Mouse (Mus musculus): Measurements from ENCODE around the gene Slc25a3. TPM values are rescaled to one million over a fixed set of nuclear protein-coding genes. Genes with fewer than 3 reads are reported as not detected.
A peak's percentile ranks its signal among the peaks of the same experiment; 100 is the strongest.

Slc25a3 gene
- polyA plus RNA-seq, 1 experiment: 598 TPM

- no peak for TF ChIP-seq POLR2A (IDR thresholded peaks at IDR 0.05; ENCODE audit: extremely low read depth, insufficient read depth, low read length)
- peak; percentile 58 for TF ChIP-seq CTCF (IDR thresholded peaks at IDR 0.05; ENCODE audit: extremely low read depth, insufficient read depth, low read length)
- H3K27ac ChIP-seq (ENCODE audit: insufficient read depth, low read length): no peak overlapping the region
Measured at GRCm38 (mm10) chr10:91166890-91167289, 43.0 kb upstream of the Slc25a3 start.

DNA sequence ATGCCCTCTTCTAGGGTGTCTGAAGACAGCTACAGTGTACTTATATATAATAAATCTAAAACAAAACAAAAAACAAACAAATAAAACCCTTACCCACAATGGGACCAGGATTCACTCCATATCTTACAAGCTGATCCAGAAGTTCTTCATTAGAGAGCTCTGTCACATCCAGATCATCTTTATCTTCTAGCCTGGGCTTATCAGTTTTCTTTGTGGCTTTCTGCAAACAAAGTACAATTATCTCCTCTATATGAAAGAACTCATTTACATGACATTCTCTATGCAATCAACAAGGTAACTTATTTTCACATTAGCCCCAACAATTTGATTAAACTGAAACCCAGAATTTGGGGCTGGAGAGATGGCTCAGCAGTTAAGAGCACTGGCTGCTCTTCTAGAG is 42.0 kb upstream of the Slc25a3 start:
- H3K4me3 ChIP-seq (ENCODE audit: insufficient read depth, low read length): no peak overlapping the region
- no peaks in the 10 kb centered on the region; the same call in 1 of the 2 replicates for H3K4me1 ChIP-seq (ENCODE audit: control insufficient read depth, insufficient read depth, low read length)
- TF ChIP-seq CTCF (IDR thresholded peaks at IDR 0.05; ENCODE audit: extremely low read depth, insufficient read depth, low read length) (no peak), POLR2A (IDR thresholded peaks at IDR 0.05; ENCODE audit: extremely low read depth, insufficient read depth, low read length) (no peak)
- H3K27ac ChIP-seq (ENCODE audit: insufficient read depth, low read length): no peak overlapping the region

More at GRCm38 (mm10) chr10:91166890-91167289, 43.0 kb upstream of the Slc25a3 start:
- Histone ChIP-seq H3K4me3 (ENCODE audit: insufficient read depth, low read length) (no peak overlapping the region), H3K4me1 (ENCODE audit: control insufficient read depth, insufficient read depth, low read length) (no peaks in the 10 kb centered on the region; the same call in 1 of the 2 replicates)

GRCm38 (mm10) chr10:91164491-91164890 is 40.6 kb upstream of the Slc25a3 start:
- H3K4me1 ChIP-seq (ENCODE audit: control insufficient read depth, insufficient read depth, low read length): no peaks in the 10 kb centered on the region; the same call in 1 of the 2 replicates
- no peak overlapping the region for H3K27ac ChIP-seq (ENCODE audit: insufficient read depth, low read length)
- no peak for TF ChIP-seq CTCF (IDR thresholded peaks at IDR 0.05; ENCODE audit: extremely low read depth, insufficient read depth, low read length)
- no peak for TF ChIP-seq POLR2A (IDR thresholded peaks at IDR 0.05; ENCODE audit: extremely low read depth, insufficient read depth, low read length)
- H3K4me3 ChIP-seq (ENCODE audit: insufficient read depth, low read length): no peak overlapping the region

DNA sequence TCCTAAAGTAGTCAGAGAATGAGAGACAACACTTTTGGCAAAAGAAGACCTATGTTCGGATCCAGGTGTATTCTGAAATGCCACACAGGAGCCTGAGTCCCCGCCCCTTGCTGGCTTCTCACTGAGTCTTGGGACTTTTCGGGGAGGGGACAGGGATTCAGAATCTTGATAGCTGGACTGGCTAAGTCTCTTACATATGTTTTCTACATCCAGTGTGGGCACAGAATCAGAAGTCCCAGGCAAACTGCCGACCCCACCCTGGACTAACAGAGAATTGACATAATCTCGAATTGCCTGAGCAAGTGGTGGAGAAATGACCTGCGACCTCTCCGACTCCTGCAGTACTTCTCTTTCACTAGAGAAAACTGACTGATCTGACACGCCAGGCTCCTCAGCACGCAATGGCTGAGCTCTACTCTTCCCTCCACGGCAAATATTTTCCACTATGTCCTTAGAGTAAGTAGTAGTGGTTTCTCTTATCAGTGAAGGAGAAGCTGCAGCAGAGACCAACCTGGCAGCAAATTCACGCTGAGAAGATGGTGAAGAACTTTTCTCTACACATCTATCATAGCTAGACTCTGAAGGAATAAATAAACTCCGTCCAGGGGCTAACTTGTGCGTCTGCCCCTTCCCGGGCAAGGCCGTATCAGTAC is 38.8 kb upstream of the Slc25a3 start:
- Histone ChIP-seq H3K4me1 (ENCODE audit: control insufficient read depth, insufficient read depth, low read length) (no peaks in the 10 kb centered on the region; the same call in 1 of the 2 replicates), H3K4me3 (ENCODE audit: insufficient read depth, low read length) (no peak overlapping the region)

DNA sequence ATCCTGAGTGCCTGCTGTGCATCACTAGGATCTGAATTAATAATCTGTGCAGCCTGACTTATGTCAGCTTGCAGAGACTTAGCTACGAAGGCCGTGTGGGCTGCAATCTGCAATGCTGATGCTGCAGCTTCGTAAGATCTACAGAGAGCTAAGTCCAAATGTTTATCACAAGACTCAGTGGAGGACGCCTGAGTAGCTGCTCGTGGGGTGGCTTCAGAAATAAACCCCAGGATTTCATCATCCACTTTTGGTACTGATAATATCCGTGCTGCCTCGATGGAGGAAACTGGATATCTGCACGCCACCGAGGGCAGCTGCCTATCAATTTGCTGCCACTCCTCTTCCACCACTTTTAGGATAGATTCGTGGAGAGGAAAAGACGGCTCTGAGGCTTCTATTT is 38.2 kb upstream of the Slc25a3 start:
- H3K4me1 ChIP-seq (ENCODE audit: control insufficient read depth, insufficient read depth, low read length): no peaks in the 10 kb centered on the region
- H3K4me3 ChIP-seq (ENCODE audit: insufficient read depth, low read length): no peak overlapping the region
- H3K27ac ChIP-seq (ENCODE audit: insufficient read depth, low read length): no peak overlapping the region
- TF ChIP-seq CTCF (IDR thresholded peaks at IDR 0.05; ENCODE audit: extremely low read depth, insufficient read depth, low read length) (no peak), POLR2A (IDR thresholded peaks at IDR 0.05; ENCODE audit: extremely low read depth, insufficient read depth, low read length) (no peak)

More for the DNA sequence above, 38.8 kb upstream of the Slc25a3 start:
- H3K27ac ChIP-seq (ENCODE audit: insufficient read depth, low read length): no peak overlapping the region
- no peak for TF ChIP-seq POLR2A (IDR thresholded peaks at IDR 0.05; ENCODE audit: extremely low read depth, insufficient read depth, low read length)
- TF ChIP-seq CTCF (IDR thresholded peaks at IDR 0.05; ENCODE audit: extremely low read depth, insufficient read depth, low read length): no peak

DNA sequence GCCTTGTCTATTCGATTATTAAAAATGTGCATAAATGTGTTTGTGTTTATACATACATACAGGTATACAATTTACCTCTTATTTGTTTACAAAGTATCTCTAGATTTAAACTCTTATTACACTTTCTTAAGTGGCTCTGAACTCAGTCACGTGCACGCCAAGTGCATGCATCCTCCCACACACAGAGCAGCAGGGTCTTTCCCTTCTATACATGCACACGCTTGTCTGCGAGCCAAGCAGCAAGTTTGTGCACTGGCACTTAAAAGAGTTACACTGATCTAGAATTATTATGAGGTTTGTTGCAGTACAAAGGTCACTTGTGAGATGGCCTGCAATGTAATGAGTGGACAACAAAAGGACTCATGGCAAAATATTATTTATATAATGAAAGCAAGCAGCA is 37.1 kb upstream of the Slc25a3 start:
- no peak for TF ChIP-seq POLR2A (IDR thresholded peaks at IDR 0.05; ENCODE audit: extremely low read depth, insufficient read depth, low read length)
- TF ChIP-seq CTCF (IDR thresholded peaks at IDR 0.05; ENCODE audit: extremely low read depth, insufficient read depth, low read length): no peak

GRCm38 (mm10) chr10:91158442-91158841 is 34.6 kb upstream of the Slc25a3 start:
- Histone ChIP-seq H3K4me3 (ENCODE audit: insufficient read depth, low read length) (no peak overlapping the region), H3K27ac (ENCODE audit: insufficient read depth, low read length) (no peak overlapping the region), H3K4me1 (ENCODE audit: control insufficient read depth, insufficient read depth, low read length) (no peaks in the 10 kb centered on the region)
- TF ChIP-seq POLR2A (IDR thresholded peaks at IDR 0.05; ENCODE audit: extremely low read depth, insufficient read depth, low read length) (no peak), CTCF (IDR thresholded peaks at IDR 0.05; ENCODE audit: extremely low read depth, insufficient read depth, low read length) (no peak)

More for the DNA sequence above, 37.1 kb upstream of the Slc25a3 start:
- Histone ChIP-seq H3K4me1 (ENCODE audit: control insufficient read depth, insufficient read depth, low read length) (no peaks in the 10 kb centered on the region), H3K27ac (ENCODE audit: insufficient read depth, low read length) (no peak overlapping the region), H3K4me3 (ENCODE audit: insufficient read depth, low read length) (no peak overlapping the region)

GRCm38 (mm10) chr10:91156338-91156737 is 32.5 kb upstream of the Slc25a3 start:
- TF ChIP-seq POLR2A (IDR thresholded peaks at IDR 0.05; ENCODE audit: extremely low read depth, insufficient read depth, low read length): no peak
- no peak for TF ChIP-seq CTCF (IDR thresholded peaks at IDR 0.05; ENCODE audit: extremely low read depth, insufficient read depth, low read length)
- Histone ChIP-seq H3K4me3 (ENCODE audit: insufficient read depth, low read length) (no peak overlapping the region), H3K4me1 (ENCODE audit: control insufficient read depth, insufficient read depth, low read length) (no peaks in the 10 kb centered on the region), H3K27ac (ENCODE audit: insufficient read depth, low read length) (no peak overlapping the region)

DNA sequence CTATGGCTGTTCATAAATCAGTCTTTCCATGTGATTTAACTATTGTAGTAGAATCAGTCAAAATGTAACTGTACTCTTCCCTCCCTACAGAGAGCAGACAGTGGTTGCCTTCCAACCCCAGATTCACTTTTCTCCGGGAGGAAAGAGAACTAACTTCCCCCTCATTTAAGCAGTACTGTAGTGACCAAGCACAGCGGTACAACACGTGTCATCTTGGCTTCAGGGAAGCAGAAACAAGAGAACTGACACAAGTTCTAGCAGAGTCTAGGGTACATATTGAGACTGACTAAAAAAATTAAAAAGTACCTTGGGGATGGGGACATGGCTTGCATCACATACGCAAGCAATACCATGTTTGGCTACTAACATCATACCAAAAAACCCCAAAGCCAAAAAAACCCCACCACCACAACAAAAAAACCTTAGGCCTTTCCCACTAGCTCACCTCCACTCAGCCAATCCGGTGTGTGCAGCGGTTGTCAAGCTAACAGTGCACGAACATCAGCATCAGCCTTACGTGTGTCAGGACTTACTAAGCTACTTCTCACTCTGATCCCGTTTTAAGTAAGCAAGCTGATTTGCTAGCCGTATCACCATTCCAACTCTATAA is 30.1 kb upstream of the Slc25a3 start:
- TF ChIP-seq POLR2A (IDR thresholded peaks at IDR 0.05; ENCODE audit: extremely low read depth, insufficient read depth, low read length) (no peak), CTCF (IDR thresholded peaks at IDR 0.05; ENCODE audit: extremely low read depth, insufficient read depth, low read length) (no peak)
- H3K27ac ChIP-seq (ENCODE audit: insufficient read depth, low read length): no peak overlapping the region
- no peak overlapping the region for H3K4me3 ChIP-seq (ENCODE audit: insufficient read depth, low read length)
- no peaks in the 10 kb centered on the region for H3K4me1 ChIP-seq (ENCODE audit: control insufficient read depth, insufficient read depth, low read length)

GRCm38 (mm10) chr10:91145413-91145812 is 21.6 kb upstream of the Slc25a3 start:
- H3K27ac ChIP-seq (ENCODE audit: insufficient read depth, low read length): no peak overlapping the region
- H3K4me3 ChIP-seq (ENCODE audit: insufficient read depth, low read length): no peak overlapping the region
- H3K4me1 ChIP-seq (ENCODE audit: control insufficient read depth, insufficient read depth, low read length): no peaks in the 10 kb centered on the region
- TF ChIP-seq CTCF (IDR thresholded peaks at IDR 0.05; ENCODE audit: extremely low read depth, insufficient read depth, low read length) (no peak), POLR2A (IDR thresholded peaks at IDR 0.05; ENCODE audit: extremely low read depth, insufficient read depth, low read length) (no peak)

Data from cortical plate, adult 2 months (tissue).